Mouse (Mus musculus): ENCODE measurements around the gene Cers3.

DNA sequence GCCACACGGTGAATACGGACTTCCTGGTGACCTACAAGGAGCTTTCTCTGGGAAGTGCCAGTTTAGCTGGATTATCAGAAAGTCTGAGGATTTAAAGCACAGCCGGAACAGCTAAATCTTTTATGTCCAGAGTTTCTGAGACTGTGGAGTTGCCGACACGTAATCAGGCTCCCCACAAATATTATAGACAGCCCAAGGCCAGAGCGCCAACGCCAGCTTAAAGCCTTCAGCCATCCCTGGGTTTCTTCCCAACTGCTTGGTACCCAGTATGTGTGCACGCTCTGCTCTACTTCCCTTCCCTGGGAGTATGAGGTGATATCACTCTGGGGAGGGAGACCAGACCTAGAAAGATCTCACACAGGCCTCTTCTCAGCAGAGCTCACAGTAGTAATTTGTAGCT lies 10.5 kb downstream of the Cers3 start:
- TF ChIP-seq CTCF (IDR thresholded peaks at IDR 0.05; ENCODE audit: low read depth, low read length) (no peak), POLR2A (IDR thresholded peaks at IDR 0.05; ENCODE audit: insufficient read depth, low read length) (no peak), EP300 (IDR thresholded peaks at IDR 0.05; ENCODE audit: insufficient read depth, low read depth, low read length) (no peak)

All from ES-Bruce4 (cell line).